Mouse (Mus musculus) MEL (cell line): ENCODE measurements at regions not wholly inside any gene's neighbourhood (a gene's known extent, or its start where the extent isn't known, plus 50 kb on each side); places are given as distances from the start of the nearest gene placed in this dataset.

Experiments used
- CTCF ChIP-seq, 3 experiments: IDR thresholded peaks in 2 of 3; conservative IDR thresholded peaks in 1 of 3; 2 replicates each; pipeline ENCODE4 v1.5.1; 2011 to 2012; ENCODE audit warnings: low read length in 3 of 3, low read depth in 2 of 3, mild to moderate bottlenecking in 2 of 3, improper control_type of control experiment in 1 of 3, inconsistent platforms in 1 of 3, mixed read lengths in 1 of 3, moderate library complexity in 1 of 3; ENCODE audit not compliant: control insufficient read depth in 1 of 3, insufficient read depth in 1 of 3, poor library complexity in 1 of 3, severe bottlenecking in 1 of 3
- E2F4 ChIP-seq: IDR thresholded peaks from 2 replicates; pipeline ENCODE4 v1.6.1; 2011; ENCODE audit warnings: low read depth, low read length, improper control_type of control experiment, borderline replicate concordance
- EP300 ChIP-seq, 2 experiments: IDR thresholded peaks; 2 replicates each; pipeline ENCODE4 v1.6.1; 2011; ENCODE audit warnings: improper control_type of control experiment in 2 of 2, low read length in 2 of 2, low read depth in 1 of 2, mild to moderate bottlenecking in 1 of 2
- JUND ChIP-seq: IDR thresholded peaks from 2 replicates; pipeline ENCODE4 v1.6.1; 2011; ENCODE audit warnings: low read depth, mild to moderate bottlenecking, improper control_type of control experiment, low read length
- MAFK ChIP-seq: IDR thresholded peaks from 2 replicates; pipeline ENCODE4 v1.6.1; 2011; ENCODE audit warnings: low read depth, mild to moderate bottlenecking, low read length, improper control_type of control experiment, borderline replicate concordance
- MAX ChIP-seq: IDR thresholded peaks from 2 replicates; pipeline ENCODE4 v1.6.1; 2011; ENCODE audit warnings: low read length, improper control_type of control experiment
- MXI1 ChIP-seq: IDR thresholded peaks from 2 replicates; pipeline ENCODE4 v1.6.1; 2011; ENCODE audit warnings: mild to moderate bottlenecking, low read depth, low read length, improper control_type of control experiment
- NRF1 ChIP-seq: IDR thresholded peaks from 2 replicates; pipeline ENCODE4 v1.6.1; 2014; ENCODE audit warnings: low read depth, mild to moderate bottlenecking, inconsistent platforms, low read length, improper control_type of control experiment, moderate library complexity; ENCODE audit not compliant: poor library complexity, insufficient read depth, severe bottlenecking
- POLR2A ChIP-seq, 2 experiments: IDR thresholded peaks; 2 replicates each; pipeline ENCODE4 v1.6.1; 2011 to 2012; ENCODE audit warnings: low read length in 2 of 2, mild to moderate bottlenecking in 2 of 2, control low read depth in 1 of 2, improper control_type of control experiment in 1 of 2, low read depth in 1 of 2, moderate library complexity in 1 of 2; ENCODE audit not compliant: control insufficient read depth in 1 of 2, insufficient read depth in 1 of 2, poor library complexity in 1 of 2
- POLR2AphosphoS5 ChIP-seq: IDR thresholded peaks from 2 replicates; pipeline ENCODE4 v1.6.1; 2012; ENCODE audit warnings: low read depth, borderline replicate concordance, mild to moderate bottlenecking, inconsistent platforms, low read length, moderate library complexity, mixed read lengths
- UBTF ChIP-seq: IDR thresholded peaks from 2 replicates; pipeline ENCODE4 v1.6.1; 2012; ENCODE audit warnings: low read depth, mild to moderate bottlenecking, inconsistent platforms, low read length, improper control_type of control experiment, moderate library complexity, borderline replicate concordance; ENCODE audit not compliant: insufficient read depth
- ZC3H11A ChIP-seq: IDR thresholded peaks from 2 replicates; pipeline ENCODE4 v1.6.1; 2012; ENCODE audit warnings: low read depth, mild to moderate bottlenecking, inconsistent platforms, low read length, improper control_type of control experiment

GRCm38 (mm10) chr11:92040161-92040560 lies 462.8 kb upstream of the Kif2b start:
- TF ChIP-seq UBTF (no peak), POLR2A (IDR thresholded peaks at IDR 0.05; ENCODE audit: control insufficient read depth in 1 of 2, insufficient read depth in 1 of 2, low read depth in 1 of 2, low read length in 2 of 2, poor library complexity in 1 of 2) (no peak), MXI1 (no peak), CTCF (IDR thresholded peaks at IDR 0.05 in 2 of 3, conservative IDR thresholded peaks at IDR 0.05 in 1 of 3; ENCODE audit: control insufficient read depth in 1 of 3, insufficient read depth in 1 of 3, low read depth in 2 of 3, low read length in 3 of 3, poor library complexity in 1 of 3, severe bottlenecking in 1 of 3) (no peak), NRF1 (no peak), E2F4 (no peak), MAX (no peak), ZC3H11A (no peak), MAFK (no peak), EP300 (IDR thresholded peaks at IDR 0.05; ENCODE audit: low read depth in 1 of 2, low read length in 2 of 2) (no peak), JUND (no peak), POLR2AphosphoS5 (no peak)
